Mouse (Mus musculus): ENCODE measurements at regions not wholly inside any gene's neighbourhood (a gene's known extent, or its start where the extent isn't known, plus 50 kb on each side); places are given as distances from the start of the nearest gene placed in this dataset.
A peak's percentile ranks its signal among the peaks of the same experiment; 100 is the strongest.

- DNase-seq = no peak
These were observed 170.2 kb downstream of the Btg1 start for GRCm38 (mm10) chr10:96786903-96787571.

- DNase-seq = no peak
These were observed 170.8 kb downstream of the Btg1 start for GRCm38 (mm10) chr10:96787572-96787946.

- DNase-seq = no peak
These were observed 171.7 kb downstream of the Btg1 start for GRCm38 (mm10) chr10:96788352-96789016.

GRCm38 (mm10) chr10:96797116-96797515 lies 180.3 kb downstream of the Btg1 start:
- DNase-seq = no peak

- no peak for DNase-seq
These were observed 184.0 kb downstream of the Btg1 start for GRCm38 (mm10) chr10:96800801-96801200.

GRCm38 (mm10) chr10:96804030-96804784 lies 187.4 kb downstream of the Btg1 start:
- no peak for DNase-seq

- no peak for DNase-seq
These were observed 189.8 kb downstream of the Btg1 start for GRCm38 (mm10) chr10:96806579-96806978.

- DNase-seq = no peak
These were observed 205.0 kb downstream of the Btg1 start for GRCm38 (mm10) chr10:96821852-96822251.

- DNase-seq = no peak
These were observed 205.8 kb downstream of the Btg1 start for GRCm38 (mm10) chr10:96822344-96823335.

- DNase-seq = no peak
These were observed 209.5 kb downstream of the Btg1 start for GRCm38 (mm10) chr10:96826234-96826788.

GRCm38 (mm10) chr10:96827971-96828370 lies 211.2 kb downstream of the Btg1 start:
- no peak for DNase-seq

- DNase-seq = no peak
These were observed 211.9 kb downstream of the Btg1 start for GRCm38 (mm10) chr10:96828581-96829246.

GRCm38 (mm10) chr10:96831071-96831470 lies 214.3 kb downstream of the Btg1 start:
- no peak for DNase-seq

GRCm38 (mm10) chr10:96837230-96837629 lies 220.4 kb downstream of the Btg1 start:
- DNase-seq = no peak

- DNase-seq = no peak
These were observed 224.3 kb downstream of the Btg1 start for GRCm38 (mm10) chr10:96841128-96841527.

GRCm38 (mm10) chr10:96841956-96842355 lies 225.2 kb downstream of the Btg1 start:
- no peak for DNase-seq

GRCm38 (mm10) chr10:96845906-96846305 lies 229.1 kb downstream of the Btg1 start:
- no peak for DNase-seq

GRCm38 (mm10) chr10:96847028-96847427 lies 230.2 kb downstream of the Btg1 start:
- no peak for DNase-seq

- peak; percentile 26 for DNase-seq
These were observed 230.8 kb downstream of the Btg1 start for GRCm38 (mm10) chr10:96847433-96848165.

GRCm38 (mm10) chr10:96848496-96848895 lies 231.7 kb downstream of the Btg1 start:
- no peak for DNase-seq
